Mouse (Mus musculus) lung, embryonic 16.5 days (tissue): ENCODE measurements at regions not wholly inside any gene's neighbourhood (a gene's known extent, or its start where the extent isn't known, plus 50 kb on each side); places are given as distances from the start of the nearest gene placed in this dataset.

Experiments used
- ATAC-seq: fragments of 200-750 bp; cut with Nextera tagmentation; 2 replicates; pipeline ENCODE4 v1.8.0; 2017; ENCODE audit warnings: low read depth, mild to moderate bottlenecking, moderate library complexity
- H3K27ac ChIP-seq: fragments of 300-500 bp; sonication (generic); 2 replicates; pipeline ENCODE4 v1.5.1; 2014; ENCODE audit warnings: mild to moderate bottlenecking, control low read depth, low read length
- H3K27me3 ChIP-seq: fragments of 300-500 bp; sonication (generic); 2 replicates; pipeline ENCODE4 v1.6.1; 2014; ENCODE audit warnings: low read depth, low read length, mixed read lengths; ENCODE audit not compliant: control insufficient read depth, insufficient read depth
- H3K36me3 ChIP-seq: fragments of 300-500 bp; sonication (generic); 2 replicates; pipeline ENCODE4 v1.6.1; 2014; ENCODE audit warnings: low read length; ENCODE audit not compliant: control insufficient read depth, insufficient read depth
- H3K4me1 ChIP-seq: fragments of 300-500 bp; sonication (generic); replicated peaks from 2 replicates; pipeline ENCODE4 v1.6.1; 2014; ENCODE audit warnings: low read length, mixed read lengths; ENCODE audit not compliant: control insufficient read depth, insufficient read depth
- H3K4me2 ChIP-seq: fragments of 300-500 bp; sonication (generic); 2 replicates; pipeline ENCODE4 v1.6.1; 2014; ENCODE audit warnings: low read depth, low read length, control low read depth
- H3K4me3 ChIP-seq: fragments of 300-500 bp; sonication (generic); 2 replicates; pipeline ENCODE4 v1.5.1; 2014; ENCODE audit warnings: mild to moderate bottlenecking, low read length, control low read depth
- H3K9ac ChIP-seq: fragments of 300-500 bp; sonication (generic); 2 replicates; pipeline ENCODE4 v1.6.1; 2014; ENCODE audit warnings: low read length, control low read depth
- H3K9me3 ChIP-seq: fragments of 300-500 bp; sonication (generic); 2 replicates; pipeline ENCODE4 v1.6.1; 2016; ENCODE audit warnings: low read length; ENCODE audit not compliant: control insufficient read depth
- WGBS: fragments of 180-500 bp; shearing (Covaris S2); extraction: QIAGEN DNeasy Blood & Tissue Kit; methylation state at CpG from one replicate; pipeline ENCODE4 v1.1.7; 2014; 5-methylcytosine and 5-hydroxymethylcytosine counted together

DNA sequence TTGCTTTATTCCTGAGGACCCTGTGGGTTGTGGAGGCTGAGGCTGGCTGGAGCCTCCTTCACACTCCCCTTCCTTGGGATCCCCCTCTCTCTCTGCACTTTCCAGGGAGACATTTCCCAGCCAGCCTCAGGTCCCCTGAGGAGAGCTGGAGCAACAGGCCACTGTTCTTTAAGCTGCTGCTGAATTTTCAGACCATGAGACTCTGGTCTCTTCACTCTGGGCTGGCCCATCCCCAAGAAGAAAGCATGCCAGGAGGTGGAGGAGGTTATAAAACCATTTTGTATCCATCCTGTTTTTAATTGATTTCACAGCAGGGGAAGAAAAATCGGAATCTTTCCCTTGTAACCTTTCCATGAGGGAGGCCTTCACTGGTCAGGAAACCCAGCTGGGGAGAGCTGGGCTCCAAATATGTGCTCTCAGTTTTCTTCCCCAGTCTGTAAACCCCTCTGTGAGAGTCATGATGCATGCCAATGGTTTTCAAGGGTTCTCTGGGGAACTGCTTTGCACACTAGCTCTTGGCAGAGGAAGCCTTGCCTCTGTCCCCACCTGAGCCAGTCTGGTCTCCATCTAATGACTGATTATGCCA, 122.6 kb downstream of the Mtx3 start:
- no peak for ATAC-seq
- no peak overlapping the region for H3K4me3 ChIP-seq
- H3K27me3 ChIP-seq, result no peaks in the 10 kb centered on the region
- H3K36me3 ChIP-seq, result no peaks in the 10 kb centered on the region
- H3K9ac ChIP-seq, result no peak overlapping the region
- H3K4me2 ChIP-seq, result no peak overlapping the region
- H3K9me3 ChIP-seq, result no peaks in the 10 kb centered on the region
- no peak overlapping the region for H3K27ac ChIP-seq
- 66% methylated on average over 1 of the region's 1 CpGs for WGBS
- no peaks in the 10 kb centered on the region for H3K4me1 ChIP-seq

DNA sequence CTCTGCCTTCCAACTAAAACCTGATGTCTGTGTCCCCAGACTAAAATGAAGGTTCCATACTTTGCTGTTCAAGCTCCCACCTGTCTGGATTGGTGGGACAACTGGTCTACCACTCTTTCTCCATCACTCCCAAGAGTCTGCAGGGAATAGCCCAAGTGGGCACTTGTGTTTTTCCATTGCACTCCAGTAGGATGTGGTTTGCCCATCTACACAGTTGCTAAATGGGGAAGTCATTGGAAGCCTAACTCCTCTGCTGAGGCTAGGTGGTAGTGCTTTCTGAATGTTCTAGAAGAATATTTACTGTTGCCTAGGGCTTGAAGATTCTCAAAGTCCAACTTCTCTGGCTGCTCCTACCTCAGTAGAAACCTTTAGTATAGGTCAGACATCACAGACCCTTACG, 125.0 kb downstream of the Mtx3 start:
- no peak overlapping the region for H3K4me3 ChIP-seq
- no peak overlapping the region for H3K9ac ChIP-seq
- no peaks in the 10 kb centered on the region for H3K9me3 ChIP-seq
- no peaks in the 10 kb centered on the region for H3K4me1 ChIP-seq
- no peak for ATAC-seq
- H3K27ac ChIP-seq, result no peak overlapping the region
- H3K36me3 ChIP-seq, result no peaks in the 10 kb centered on the region
- no peak overlapping the region for H3K4me2 ChIP-seq
- WGBS, result 89% methylated on average over 1 of the region's 1 CpGs
- H3K27me3 ChIP-seq, result no peaks in the 10 kb centered on the region

DNA sequence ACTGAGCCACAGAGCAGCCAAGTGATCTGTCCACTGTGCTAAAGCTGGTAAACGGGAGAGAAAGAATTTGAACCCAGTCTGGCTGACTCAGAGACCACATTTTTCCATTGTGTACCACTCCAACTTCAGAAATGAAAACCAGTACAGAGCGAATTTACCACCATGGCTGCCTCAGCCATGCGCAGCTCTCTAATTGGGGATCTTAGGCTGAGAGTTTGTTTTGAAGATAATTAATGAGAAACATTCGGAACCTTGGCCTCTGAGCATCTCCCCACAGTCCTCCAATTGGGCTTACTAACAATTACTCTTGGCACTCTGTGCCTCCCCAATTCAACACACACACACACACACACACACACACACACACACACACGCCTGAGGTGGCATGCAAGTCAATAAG, 128.3 kb downstream of the Mtx3 start:
- ATAC-seq, result no peak
- no peak overlapping the region for H3K4me3 ChIP-seq
- 75% methylated on average over 5 of the region's 5 CpGs for WGBS
- no peak overlapping the region for H3K4me2 ChIP-seq
- no peaks in the 10 kb centered on the region for H3K9me3 ChIP-seq
- H3K27me3 ChIP-seq, result no peaks in the 10 kb centered on the region
- H3K9ac ChIP-seq, result no peak overlapping the region
- H3K36me3 ChIP-seq, result no peaks in the 10 kb centered on the region
- H3K4me1 ChIP-seq, result no peaks in the 10 kb centered on the region
- no peak overlapping the region for H3K27ac ChIP-seq

DNA sequence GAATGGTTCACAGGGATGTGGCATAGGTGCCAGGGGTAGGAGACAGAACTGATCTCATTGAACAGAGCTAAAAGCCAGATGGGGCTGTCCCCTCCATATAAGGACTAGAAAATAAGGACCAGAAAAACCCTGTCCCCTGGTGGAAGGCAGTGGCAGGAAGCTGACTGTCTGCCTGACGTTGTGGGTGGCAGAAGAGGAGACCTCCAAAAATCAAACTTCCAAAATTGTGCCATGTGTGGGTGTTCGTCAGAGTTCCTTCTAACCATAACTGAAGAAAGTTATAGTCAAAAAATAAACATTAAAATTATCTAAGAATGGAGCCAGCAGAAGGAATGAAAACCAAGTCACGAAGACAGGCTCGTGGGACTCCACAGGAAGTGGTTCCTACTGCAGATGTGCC, 129.2 kb downstream of the Mtx3 start:
- no peaks in the 10 kb centered on the region for H3K9me3 ChIP-seq
- H3K4me2 ChIP-seq, result no peak overlapping the region
- H3K27ac ChIP-seq, result no peak overlapping the region
- H3K36me3 ChIP-seq, result no peaks in the 10 kb centered on the region
- H3K9ac ChIP-seq, result no peak overlapping the region
- no peaks in the 10 kb centered on the region for H3K4me1 ChIP-seq
- no peaks in the 10 kb centered on the region for H3K27me3 ChIP-seq
- H3K4me3 ChIP-seq, result no peak overlapping the region
- no peak for ATAC-seq
- 69% methylated on average over 4 of the region's 4 CpGs for WGBS

DNA sequence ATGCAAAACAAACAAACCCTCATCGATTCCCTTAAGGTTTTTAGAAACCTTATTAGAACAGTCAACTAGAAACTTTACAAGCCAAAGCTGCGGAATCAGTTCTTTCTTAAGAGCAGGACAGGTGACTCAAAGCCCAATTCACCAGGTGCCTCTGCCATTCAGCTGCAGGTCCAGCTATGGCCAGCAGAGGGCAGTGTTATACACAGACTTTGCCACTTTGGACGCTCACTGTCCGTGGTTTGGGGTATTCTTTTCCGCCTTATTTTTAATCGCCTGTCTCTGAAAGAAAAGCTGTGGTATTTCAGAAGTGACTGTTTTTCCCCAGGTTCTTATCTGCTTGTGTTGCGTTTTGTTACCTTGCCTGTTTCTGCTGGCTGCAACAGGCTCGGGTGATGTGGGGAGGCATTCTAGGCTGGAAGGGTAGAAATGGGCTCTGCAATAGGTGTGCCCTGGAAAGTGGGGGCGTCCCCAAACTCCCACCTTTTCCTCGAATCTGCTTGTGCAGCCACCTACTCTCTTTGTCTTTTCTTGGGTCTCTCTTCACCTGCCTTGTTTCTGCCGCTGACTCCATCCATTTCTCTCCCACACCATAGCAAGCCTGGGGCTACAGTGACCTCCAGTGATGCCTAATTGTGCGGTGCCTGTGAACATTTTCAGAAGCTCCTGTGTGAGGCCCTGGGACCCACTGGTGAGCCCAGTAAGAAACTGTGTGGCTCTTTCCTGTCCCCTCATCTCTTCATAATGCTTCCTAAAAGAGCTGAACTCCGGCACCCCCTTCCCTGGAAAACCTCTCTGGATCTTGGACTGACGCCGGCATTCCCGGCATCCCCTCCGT, 142.4 kb downstream of the Mtx3 start:
- no peaks in the 10 kb centered on the region for H3K9me3 ChIP-seq
- no peak overlapping the region for H3K9ac ChIP-seq
- no peaks in the 10 kb centered on the region for H3K4me1 ChIP-seq
- peak overlapping the region; percentile 55 for H3K4me2 ChIP-seq
- WGBS, result 42% methylated on average over 17 of the region's 17 CpGs
- no peaks in the 10 kb centered on the region for H3K27me3 ChIP-seq
- ATAC-seq, result no peak
- no peaks in the 10 kb centered on the region for H3K36me3 ChIP-seq
- H3K27ac ChIP-seq, result no peak overlapping the region
- H3K4me3 ChIP-seq, result peak overlapping the region; percentile 30

DNA sequence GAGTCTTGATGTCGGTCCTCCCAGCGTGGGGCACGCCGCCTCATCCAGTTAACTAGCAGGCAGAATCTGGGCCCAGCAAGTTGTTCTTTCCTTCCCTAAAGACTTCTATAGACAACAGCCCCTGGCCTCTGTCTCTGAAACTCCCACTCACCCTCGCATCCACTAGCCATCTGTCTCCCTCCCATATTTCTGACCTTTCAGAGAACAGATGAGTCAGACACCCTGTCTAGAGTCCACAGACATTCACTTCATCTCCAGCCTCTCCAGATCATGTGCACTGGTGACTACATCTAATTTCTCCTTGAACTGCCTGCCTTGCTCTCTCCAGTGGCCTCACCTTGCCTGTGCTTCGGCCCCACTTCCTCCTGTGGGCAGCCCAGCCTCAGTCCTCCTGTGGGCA, 143.1 kb downstream of the Mtx3 start:
- Histone ChIP-seq H3K27ac (no peak overlapping the region), H3K4me3 (no peak overlapping the region), H3K4me1 (no peaks in the 10 kb centered on the region), H3K4me2 (no peak overlapping the region), H3K9ac (no peak overlapping the region), H3K36me3 (no peaks in the 10 kb centered on the region), H3K9me3 (no peaks in the 10 kb centered on the region), H3K27me3 (no peaks in the 10 kb centered on the region)
- ATAC-seq, result no peak
- WGBS, result 89% methylated on average over 6 of the region's 6 CpGs

DNA sequence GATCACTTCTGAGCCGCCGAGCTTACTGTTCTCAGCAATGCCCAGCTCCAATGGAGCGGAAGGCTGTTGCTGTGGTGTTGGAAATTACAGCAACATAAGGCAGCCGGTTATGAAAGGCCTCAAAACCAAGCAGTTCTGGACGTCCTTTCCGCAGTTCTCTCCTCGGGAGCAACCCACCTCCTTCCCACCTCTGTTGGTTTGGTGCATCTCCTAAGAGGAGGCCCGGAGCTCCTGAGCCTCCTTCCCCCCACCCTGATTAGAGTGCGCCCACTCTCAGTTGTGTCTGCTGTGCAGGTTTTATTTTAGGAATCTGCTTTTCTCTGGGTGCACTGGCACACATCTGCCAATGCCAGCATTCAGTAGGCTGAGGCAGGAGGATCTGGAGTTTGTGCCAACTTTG, 144.0 kb downstream of the Mtx3 start:
- Histone ChIP-seq H3K4me1 (no peaks in the 10 kb centered on the region), H3K27me3 (no peaks in the 10 kb centered on the region), H3K9me3 (no peaks in the 10 kb centered on the region), H3K9ac (no peak overlapping the region), H3K36me3 (no peaks in the 10 kb centered on the region), H3K4me3 (no peak overlapping the region), H3K4me2 (no peak overlapping the region), H3K27ac (no peak overlapping the region)
- WGBS, result 81% methylated on average over 9 of the region's 9 CpGs
- no peak for ATAC-seq

DNA sequence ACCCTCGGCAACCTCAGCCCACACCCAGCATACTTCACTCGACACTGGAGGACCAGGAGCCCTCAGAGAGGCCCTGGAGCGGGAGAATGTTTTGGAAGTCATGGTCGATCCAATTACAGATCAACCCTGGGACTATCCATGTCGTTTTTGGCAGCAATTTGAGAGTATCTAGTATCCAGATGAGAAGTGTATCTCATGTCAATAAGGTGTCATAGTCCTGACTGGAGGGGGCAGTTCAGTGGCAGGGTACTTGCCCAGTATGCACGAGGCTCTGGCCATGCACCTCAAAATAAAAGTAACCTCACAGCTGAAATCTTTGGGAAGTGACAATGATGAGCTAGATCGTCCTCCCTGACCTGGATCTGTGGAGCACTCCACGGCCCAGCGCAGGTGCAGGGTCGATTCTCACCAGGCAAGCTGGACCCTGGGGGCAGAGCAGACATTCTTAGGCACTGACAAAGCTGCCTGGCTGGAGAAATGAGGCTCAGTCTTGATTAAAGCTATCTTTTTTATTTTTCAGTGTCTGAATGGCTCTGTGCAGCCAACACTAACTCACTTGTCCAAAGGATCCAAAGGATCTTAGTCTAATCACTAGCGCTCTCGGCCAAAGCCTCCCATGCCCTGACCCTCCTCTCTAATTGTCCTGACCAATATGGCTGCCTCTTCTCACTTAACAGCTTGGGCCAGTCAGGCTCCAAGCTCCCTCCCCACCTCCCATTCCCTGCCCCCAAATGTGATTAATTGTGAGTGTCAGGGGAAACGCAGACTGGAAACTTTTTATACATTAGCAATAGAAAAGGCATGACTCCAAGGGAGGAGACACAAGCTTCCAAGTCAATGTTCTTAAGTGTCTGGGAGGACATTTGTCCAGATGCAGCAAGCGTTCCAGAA, 146.0 kb downstream of the Mtx3 start:
- ATAC-seq, result 0 out of 2 replicates have a peak, but pooled peaks have one; percentile 36

More for the DNA sequence above, 146.0 kb downstream of the Mtx3 start:
- Histone ChIP-seq H3K9ac (no peak overlapping the region), H3K9me3 (no peaks in the 10 kb centered on the region), H3K27me3 (no peaks in the 10 kb centered on the region), H3K4me3 (no peak overlapping the region), H3K4me1 (no peaks in the 10 kb centered on the region), H3K27ac (no peak overlapping the region), H3K4me2 (no peak overlapping the region), H3K36me3 (no peaks in the 10 kb centered on the region)
- 67% methylated on average over 14 of the region's 14 CpGs for WGBS
